ENCODE assay signal across 8 mouse cellular contexts in the genomic region with DNA sequence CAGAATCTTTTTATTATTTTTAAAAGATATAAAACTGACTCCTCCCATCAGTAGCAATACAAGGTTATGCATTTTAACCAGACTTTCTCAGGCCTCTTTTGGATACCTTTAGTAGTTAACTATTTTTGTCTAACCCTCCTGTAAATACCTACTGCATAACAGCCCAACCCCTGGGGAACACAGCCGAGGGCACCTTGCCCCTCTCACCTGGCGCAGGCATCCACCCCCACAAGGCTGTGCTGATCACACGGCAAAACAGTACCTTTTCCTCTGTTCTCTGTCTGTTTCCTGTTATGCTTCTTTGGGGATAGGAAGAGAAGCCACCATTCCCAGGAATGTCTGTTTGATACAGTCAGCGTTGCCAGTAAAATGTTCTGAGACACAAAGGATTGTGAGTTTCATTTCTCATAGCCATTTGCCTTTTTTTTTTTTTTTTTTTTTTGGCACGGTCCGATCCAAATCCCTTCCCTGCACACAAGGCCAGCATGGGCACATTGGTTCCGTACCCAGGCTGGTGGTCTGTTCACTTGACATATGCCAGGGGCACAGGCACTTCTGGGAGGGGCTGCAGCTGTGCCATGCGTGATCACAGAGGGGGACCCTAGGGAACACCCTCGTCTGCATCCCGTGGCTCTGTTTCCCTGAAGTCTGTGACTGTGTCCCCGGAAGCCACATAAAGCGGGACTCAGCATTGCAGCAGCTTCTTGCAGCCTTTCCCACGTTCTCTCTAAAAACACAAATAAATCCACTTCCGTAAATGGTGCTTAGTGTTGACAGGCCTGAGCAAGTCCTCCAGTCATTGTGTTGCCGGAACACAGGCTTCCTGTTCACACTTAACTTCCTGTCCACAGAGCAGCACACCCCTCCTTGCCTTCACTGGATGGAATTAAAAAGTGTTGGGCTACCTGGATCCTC. TPM values are rescaled to one million over a fixed set of nuclear protein-coding genes. Genes with fewer than 3 reads are reported as not detected.
DNase-seq lines count a peak whose midpoint lies in the region; ATAC-seq and TF ChIP-seq lines count a peak whose summit lies in the region.

No protein-coding gene starts in this region.

- peaks cover 38% of the 10 kb centered on the region for H3K36me3 ChIP-seq in kidney, postnatal 0 days (ENCODE audit: insufficient read depth, low read length)

- H3K27me3 ChIP-seq in kidney, postnatal 0 days (ENCODE audit: insufficient read depth, low read length): no peaks in the 10 kb centered on the region

- no peak overlapping the region for H3K9ac ChIP-seq in kidney, postnatal 0 days (ENCODE audit: low read depth, low read length)

- peaks cover 12% of the 10 kb centered on the region for H3K4me1 ChIP-seq in bone marrow macrophage, adult 2 months (ENCODE audit: control insufficient read depth, insufficient read depth, low read length)
- H3K4me1 ChIP-seq in kidney, postnatal 0 days (replicated peaks; ENCODE audit: insufficient read depth, low read length): peaks cover 8% of the 10 kb centered on the region; the same call in 1 of the 2 replicates

- peak overlapping the region; percentile 74 for H3K27ac ChIP-seq in layer of hippocampus, adult 2 months
- peak overlapping the region; percentile 83 for H3K27ac ChIP-seq in bone marrow macrophage, adult 2 months (ENCODE audit: insufficient read depth, low read depth, low read length)
- H3K27ac ChIP-seq in kidney, postnatal 0 days: peak overlapping the region; percentile 80

- no peak for TF ChIP-seq POLR2A in bone marrow macrophage, adult 2 months (IDR thresholded peaks at IDR 0.05; ENCODE audit: borderline replicate concordance, low read depth, low read length)

- H3K9me3 ChIP-seq in kidney, postnatal 0 days (replicated peaks; ENCODE audit: low read length): no peaks in the 10 kb centered on the region

- 68% methylated on average over 15 of the region's 15 CpGs for WGBS in kidney, postnatal 0 days

- no peak for TF ChIP-seq CTCF in layer of hippocampus, adult 2 months (conservative IDR thresholded peaks at IDR 0.05)
- TF ChIP-seq CTCF in bone marrow macrophage, adult 2 months (IDR thresholded peaks at IDR 0.05; ENCODE audit: low read depth, low read length): no peak
- TF ChIP-seq CTCF in kidney, postnatal 0 days (IDR thresholded peaks at IDR 0.05; ENCODE audit: low read depth): no peak

- no peak for DNase-seq in layer of hippocampus, adult 2 months (ENCODE audit: low spot score in 2 of 2)
- DNase-seq in layer of hippocampus, postnatal 36 days: no peak
- peak; percentile 61 for DNase-seq in kidney, postnatal 0 days (ENCODE audit: low spot score)
- no peak for DNase-seq in cerebellum, adult 8-10 months
- DNase-seq in right cerebral cortex, postnatal 10 days (ENCODE audit: low spot score in 2 of 2): no peak
- DNase-seq in frontal cortex, adult 2 months (ENCODE audit: extremely low spot score in 1 of 2, low spot score in 1 of 2): no peak

- no peak for ATAC-seq in kidney, postnatal 0 days (replicated peaks; ENCODE audit: low FRiP score, low read depth)
- peak; percentile 93 for ATAC-seq in monocyte, adult 5-6 weeks (replicated peaks; ENCODE audit: insufficient number of reproducible peaks, low FRiP score, low TSS enrichment, poor library complexity, severe bottlenecking)

- peak overlapping the region; percentile 28 for H3K4me2 ChIP-seq in kidney, postnatal 0 days (ENCODE audit: low read length)

- no peak overlapping the region; the same call in 1 of the 2 replicates for H3K4me3 ChIP-seq in layer of hippocampus, adult 2 months
- H3K4me3 ChIP-seq in bone marrow macrophage, adult 2 months (ENCODE audit: insufficient read depth, low read length): peak overlapping the region; percentile 45
- H3K4me3 ChIP-seq in kidney, postnatal 0 days (replicated peaks; ENCODE audit: low read depth, low read length): no peak overlapping the region

RNA-seq across cellular contexts. Expression of a gene that starts 17.6 kb away (rescaled TPM):
- 100 to 1,000 TPM; 136 to 154 TPM for total RNA-seq in layer of hippocampus, adult 2 months (2021)
- 100 to 1,000 TPM; 156 to 157 TPM for total RNA-seq in layer of hippocampus, postnatal 36 days (2021)
- polyA plus RNA-seq in bone marrow macrophage, adult 2 months (2012; ENCODE audit: insufficient read depth, insufficient read length, missing spikeins): 32.9 and 35.7 TPM in 2 replicates
- 160 and 189 TPM in 2 replicates for polyA plus RNA-seq in kidney, postnatal 0 days (2015; fragmentation: Nextera tagmentation; extraction: Ambion mirVana)
- total RNA-seq in monocyte, adult 5-6 weeks (2017): 33.0 to 67.3 TPM (median 42.5 TPM) in 3 replicates
- polyA plus RNA-seq in frontal cortex, adult 2 months (2012; rRNA removed): 223 and 253 TPM in 2 replicates

RNA-seq across cellular contexts. Expression of a gene that starts 30.4 kb away (rescaled TPM):
- 10 to 100 TPM; 45.7 to 47.5 TPM for total RNA-seq in layer of hippocampus, adult 2 months (2021)
- 10 to 100 TPM; 42.4 to 45.4 TPM for total RNA-seq in layer of hippocampus, postnatal 36 days (2021)
- 111 and 116 TPM in 2 replicates for polyA plus RNA-seq in bone marrow macrophage, adult 2 months (2012; ENCODE audit: insufficient read depth, insufficient read length, missing spikeins)
- 25.8 and 27.8 TPM in 2 replicates for polyA plus RNA-seq in kidney, postnatal 0 days (2015; fragmentation: Nextera tagmentation; extraction: Ambion mirVana)
- 118 to 169 TPM (median 121 TPM) in 3 replicates for total RNA-seq in monocyte, adult 5-6 weeks (2017)
- 48.1 and 49.1 TPM in 2 replicates for polyA plus RNA-seq in frontal cortex, adult 2 months (2012; rRNA removed)

RNA-seq across cellular contexts. Expression of a gene that starts 31.2 kb away (rescaled TPM):
- total RNA-seq in layer of hippocampus, adult 2 months (2021): 10 to 100 TPM; 39.6 to 48.8 TPM
- total RNA-seq in layer of hippocampus, postnatal 36 days (2021): 10 to 100 TPM; 37.2 to 47.9 TPM
- polyA plus RNA-seq in bone marrow macrophage, adult 2 months (2012; ENCODE audit: insufficient read depth, insufficient read length, missing spikeins): 102 and 116 TPM in 2 replicates
- polyA plus RNA-seq in kidney, postnatal 0 days (2015; fragmentation: Nextera tagmentation; extraction: Ambion mirVana): 45.6 and 49.2 TPM in 2 replicates
- 185 to 246 TPM (median 193 TPM) in 3 replicates for total RNA-seq in monocyte, adult 5-6 weeks (2017)
- 32.8 and 33.0 TPM in 2 replicates for polyA plus RNA-seq in frontal cortex, adult 2 months (2012; rRNA removed)

RNA-seq across cellular contexts. Expression of a gene that starts 47.8 kb away (rescaled TPM):
- total RNA-seq in layer of hippocampus, adult 2 months (2021): not detected
- total RNA-seq in layer of hippocampus, postnatal 36 days (2021): not detected
- polyA plus RNA-seq in bone marrow macrophage, adult 2 months (2012; ENCODE audit: insufficient read depth, insufficient read length, missing spikeins): not detected in 2 replicates
- polyA plus RNA-seq in kidney, postnatal 0 days (2015; fragmentation: Nextera tagmentation; extraction: Ambion mirVana): not detected in 2 replicates
- 0.57 TPM in 1 of 3 replicates, not detected in the others for total RNA-seq in monocyte, adult 5-6 weeks (2017)
- polyA plus RNA-seq in frontal cortex, adult 2 months (2012; rRNA removed): not detected in 2 replicates

RNA-seq across cellular contexts. Expression of a gene that starts 52.8 kb away (rescaled TPM):
- under 1 TPM; 0.51 to 0.59 TPM for total RNA-seq in layer of hippocampus, adult 2 months (2021)
- total RNA-seq in layer of hippocampus, postnatal 36 days (2021): under 1 TPM; 0.72 to 0.76 TPM
- polyA plus RNA-seq in bone marrow macrophage, adult 2 months (2012; ENCODE audit: insufficient read depth, insufficient read length, missing spikeins): not detected in 2 replicates
- not detected in 2 replicates for polyA plus RNA-seq in kidney, postnatal 0 days (2015; fragmentation: Nextera tagmentation; extraction: Ambion mirVana)
- not detected in 3 replicates for total RNA-seq in monocyte, adult 5-6 weeks (2017)
- 0.25 and 0.40 TPM in 2 replicates for polyA plus RNA-seq in frontal cortex, adult 2 months (2012; rRNA removed)
